Mouse (Mus musculus) cortical plate, adult 2 months (tissue): Measurements from ENCODE around the gene Bbs9. TPM values are rescaled to one million over a fixed set of nuclear protein-coding genes. Genes with fewer than 3 reads are reported as not detected.
A peak's percentile ranks its signal among the peaks of the same experiment; 100 is the strongest.

Source experiments
- H3K27ac ChIP-seq: fragments of 200-500 bp; 2 replicates; pipeline ENCODE4 v1.5.1; 2012; ENCODE audit warnings: low read length, control low read depth, inconsistent platforms; ENCODE audit not compliant: insufficient read depth
- H3K4me1 ChIP-seq: fragments of 200-500 bp; 2 replicates; pipeline ENCODE4 v1.6.1; 2011; ENCODE audit warnings: low read length; ENCODE audit not compliant: control insufficient read depth, insufficient read depth
- H3K4me3 ChIP-seq: fragments of 200-500 bp; 2 replicates; pipeline ENCODE4 v1.5.1; 2011; ENCODE audit warnings: mild to moderate bottlenecking, low read length, control low read depth; ENCODE audit not compliant: insufficient read depth
- CTCF ChIP-seq: fragments of 200-500 bp; IDR thresholded peaks from 2 replicates; pipeline ENCODE4 v1.5.1; 2011; ENCODE audit warnings: mild to moderate bottlenecking, control low read depth, low read length; ENCODE audit not compliant: insufficient read depth; ENCODE audit errors: extremely low read depth
- POLR2A ChIP-seq: fragments of 200-500 bp; IDR thresholded peaks from 2 replicates; pipeline ENCODE4 v1.6.1; 2011; ENCODE audit warnings: mild to moderate bottlenecking, low read length, control low read depth; ENCODE audit not compliant: insufficient read depth; ENCODE audit errors: extremely low read depth
- polyA plus RNA-seq: library from polyadenylated mRNA; depleted of rRNA; stranded (reverse); fragments of >200 nt; gene quantifications from 2 replicates; pipeline ENCODE4 v1.2.3, GENCODE M21; 2012; rRNA removed

The Bbs9 gene
- 17.9 and 18.5 TPM in 2 replicates for polyA plus RNA-seq

DNA sequence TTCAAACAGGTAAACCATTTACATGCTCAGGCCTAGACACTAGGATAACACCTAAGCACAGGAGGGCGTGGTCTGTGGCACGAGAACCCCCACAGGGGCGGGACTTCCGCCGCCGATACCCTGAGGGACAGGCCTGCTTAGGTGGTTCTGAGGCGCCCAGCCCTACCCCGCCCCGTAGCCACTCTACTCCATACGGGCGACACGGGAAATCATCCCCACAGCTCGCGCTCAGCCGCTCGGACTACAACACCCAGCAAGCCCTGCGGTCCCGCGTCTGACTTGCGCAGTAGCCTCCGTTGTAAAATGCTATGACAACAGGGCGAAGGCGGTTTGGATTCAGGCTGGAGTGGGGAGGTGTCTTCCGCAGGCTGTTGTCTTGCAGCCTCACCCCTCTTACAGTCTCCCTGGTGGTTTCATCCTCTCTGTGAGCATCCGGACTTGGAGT, at the start of gene Bbs9:
Gene Bbs9 (plus strand): TSS at position 292 of the 445 bp plus-strand sequence.
- Histone ChIP-seq H3K4me1 (peaks cover 2% of the 10 kb centered on the region), H3K4me3 (peak within 1 kb of the TSS; percentile 63), H3K27ac (no peak within 1 kb of the TSS)
- TF ChIP-seq POLR2A (peak; percentile 87), CTCF (no peak)

DNA sequence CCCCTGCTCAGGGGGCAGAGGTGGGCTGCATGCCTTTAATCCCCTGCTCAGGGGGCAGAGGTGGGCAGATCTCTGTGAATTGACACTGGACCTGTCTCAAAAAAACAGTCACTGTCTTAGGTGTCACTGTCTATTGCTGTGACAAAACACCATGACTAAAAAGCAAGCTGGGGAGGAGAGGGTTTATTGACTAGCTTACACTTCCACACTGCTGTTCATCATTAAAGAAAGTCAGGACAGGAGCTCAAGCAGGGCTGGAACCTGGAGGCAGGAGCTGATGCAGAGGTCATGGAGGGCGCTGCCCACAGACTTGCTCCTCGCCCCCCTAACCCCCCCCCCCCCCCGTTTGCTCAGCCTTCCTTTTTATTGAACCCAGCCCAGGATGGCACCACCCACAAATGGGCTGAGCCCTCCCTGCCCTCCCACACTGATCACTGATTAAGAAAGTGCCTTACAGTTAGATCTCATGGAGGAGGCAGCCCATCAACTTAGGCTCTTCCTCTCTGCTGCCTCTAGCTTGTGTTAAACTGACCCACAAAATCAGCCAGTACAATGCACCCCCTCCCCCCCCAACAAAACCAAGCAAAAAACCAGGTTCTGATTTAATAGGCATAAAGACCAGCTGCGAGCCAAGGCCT, 47.4 kb upstream of the Bbs9 start:
- H3K4me3 ChIP-seq: no peak overlapping the region
- H3K4me1 ChIP-seq: no peaks in the 10 kb centered on the region
- no peak for TF ChIP-seq CTCF
- TF ChIP-seq POLR2A: no peak
- no peak overlapping the region for H3K27ac ChIP-seq

DNA sequence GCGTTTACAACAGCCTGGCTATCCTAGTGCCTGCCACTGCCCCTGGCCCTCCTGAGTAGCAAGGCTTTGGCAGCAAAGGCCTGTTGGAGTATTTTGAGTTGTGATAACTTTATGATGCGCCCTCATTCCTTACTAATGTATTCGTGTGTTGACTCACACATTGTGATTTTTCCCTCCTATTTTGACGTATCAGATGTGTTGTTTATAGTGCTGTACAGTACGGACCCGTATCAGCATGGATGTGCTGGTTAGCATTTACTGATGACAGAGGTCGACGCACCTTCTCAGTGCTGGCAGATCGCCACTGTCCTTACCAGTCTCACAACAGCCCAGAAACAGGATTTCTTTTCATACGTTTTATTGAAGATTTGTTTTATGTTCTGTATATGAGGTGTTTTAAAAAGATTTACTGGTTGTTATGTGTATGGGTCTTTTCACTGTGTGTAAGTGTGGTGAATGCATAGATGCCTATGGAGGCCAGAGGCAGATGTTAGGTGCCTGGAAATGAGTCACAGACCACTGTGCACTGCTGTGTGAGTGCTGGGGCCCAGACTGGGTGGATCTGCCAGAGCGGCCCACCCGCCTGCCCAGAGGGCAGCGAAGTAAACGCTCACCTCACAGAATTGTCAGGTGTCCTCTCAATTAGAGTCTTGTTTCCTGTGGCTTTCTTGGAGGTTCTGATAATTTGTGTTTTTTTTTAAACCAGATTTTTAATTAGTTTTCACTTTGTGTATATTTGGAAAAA, 46.7 kb upstream of the Bbs9 start:
- no peak overlapping the region for H3K27ac ChIP-seq
- H3K4me3 ChIP-seq: no peak overlapping the region
- TF ChIP-seq POLR2A (no peak), CTCF (no peak)
- no peaks in the 10 kb centered on the region for H3K4me1 ChIP-seq

DNA sequence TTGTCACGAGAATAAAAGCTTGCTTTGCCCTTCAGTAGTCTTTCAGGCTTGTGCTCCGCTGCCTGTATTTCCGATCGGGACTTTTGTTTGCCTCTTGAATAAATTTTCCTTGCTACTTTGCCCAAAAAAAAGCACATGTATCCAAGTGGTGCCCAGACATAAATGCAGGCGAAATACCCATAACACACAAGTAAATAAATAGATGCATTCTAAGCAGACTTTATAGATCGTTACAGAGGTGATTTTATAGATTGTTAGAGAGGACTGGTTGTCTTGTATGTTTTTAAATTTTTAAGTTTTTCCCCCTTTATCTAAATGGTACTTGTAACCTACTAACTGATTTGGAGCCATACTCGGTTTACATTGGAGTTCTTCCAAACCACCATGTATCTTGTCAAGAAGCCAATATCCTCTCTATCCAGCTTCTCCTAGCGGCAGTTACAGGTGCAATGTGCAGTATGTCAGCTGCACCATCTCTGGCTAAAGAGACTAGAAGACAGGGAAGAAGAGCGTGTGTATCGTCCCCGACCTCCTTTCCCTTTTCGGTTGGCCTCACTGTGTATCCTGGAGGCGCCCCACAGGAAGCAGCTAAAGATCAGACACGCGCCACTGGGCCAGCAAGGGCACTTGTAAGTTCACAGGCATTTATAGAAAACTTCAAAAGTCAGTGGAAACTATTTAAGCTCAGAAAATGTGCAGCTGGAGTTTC, 45.8 kb upstream of the Bbs9 start:
- Histone ChIP-seq H3K27ac (no peak overlapping the region), H3K4me3 (no peak overlapping the region), H3K4me1 (no peaks in the 10 kb centered on the region)
- TF ChIP-seq CTCF (no peak), POLR2A (no peak)

DNA sequence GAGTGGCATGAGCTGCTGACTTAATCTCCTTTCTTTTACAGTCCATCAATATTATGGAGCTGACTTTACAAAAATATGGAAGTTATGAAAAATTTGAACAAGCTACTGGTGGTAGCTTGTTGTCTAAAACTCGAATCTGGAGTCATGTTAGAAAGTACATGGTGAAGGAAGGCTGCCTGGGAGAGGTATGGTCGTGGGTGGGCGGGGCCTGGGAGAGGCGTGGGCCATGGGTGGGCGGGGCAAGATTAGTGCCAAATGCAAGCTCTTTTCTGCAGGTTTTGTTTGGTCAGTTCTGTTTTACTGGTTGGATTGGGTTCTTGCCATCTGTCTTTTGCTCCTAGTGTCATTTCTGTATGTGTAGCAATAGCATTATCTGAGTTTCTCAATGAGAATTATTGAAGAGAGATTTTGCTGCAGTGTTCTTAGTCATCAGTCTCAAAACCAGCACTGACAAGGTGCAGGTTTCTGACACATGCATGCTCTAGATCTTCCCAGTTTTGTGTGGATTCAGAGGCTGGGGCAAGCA, 45.1 kb upstream of the Bbs9 start:
- no peak for TF ChIP-seq POLR2A
- TF ChIP-seq CTCF: no peak
- H3K4me1 ChIP-seq: no peaks in the 10 kb centered on the region
- H3K27ac ChIP-seq: no peak overlapping the region
- no peak overlapping the region for H3K4me3 ChIP-seq

DNA sequence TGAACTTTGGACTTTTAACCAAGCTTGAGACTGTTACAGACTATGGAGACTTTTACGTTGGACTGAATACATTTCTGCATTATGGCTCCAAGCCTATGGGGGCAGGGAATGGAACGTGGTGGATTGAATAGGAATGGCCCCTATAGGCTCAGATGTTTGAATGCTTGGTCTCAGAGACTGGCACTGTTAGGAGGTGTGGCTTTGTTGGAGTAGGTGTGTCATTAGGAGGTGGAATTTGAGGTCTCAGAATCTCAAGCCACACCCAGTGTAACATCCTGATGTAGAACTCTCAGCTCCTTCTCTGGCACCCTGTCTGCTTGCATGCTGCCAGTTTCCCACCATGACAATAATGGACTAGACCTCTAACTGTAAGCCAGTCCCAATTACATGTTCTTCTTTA, 42.3 kb upstream of the Bbs9 start:
- Histone ChIP-seq H3K4me3 (no peak overlapping the region), H3K27ac (no peak overlapping the region), H3K4me1 (no peaks in the 10 kb centered on the region)
- TF ChIP-seq POLR2A (no peak), CTCF (no peak)

DNA sequence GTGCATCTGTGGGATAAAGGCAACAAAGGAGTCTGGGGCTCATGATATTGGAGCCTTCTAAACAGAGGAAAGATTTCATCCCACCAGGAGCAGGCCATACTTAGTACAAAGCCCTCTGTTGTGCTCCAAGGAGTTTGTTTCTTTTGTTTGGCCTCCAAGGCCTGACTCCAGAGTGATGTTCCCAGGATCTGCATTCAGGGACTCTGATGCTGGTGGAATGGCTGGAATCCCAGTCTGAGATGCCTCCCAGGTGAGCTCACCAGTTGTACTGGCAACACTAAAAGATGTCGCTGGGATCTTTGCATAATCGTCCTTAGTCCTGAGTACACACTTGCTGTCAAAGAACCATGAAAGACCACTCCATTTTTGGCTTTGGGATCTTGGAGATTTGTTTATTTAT, 41.4 kb upstream of the Bbs9 start:
- Histone ChIP-seq H3K4me3 (no peak overlapping the region), H3K4me1 (no peaks in the 10 kb centered on the region), H3K27ac (no peak overlapping the region)
- TF ChIP-seq POLR2A: no peak
- TF ChIP-seq CTCF: no peak

DNA sequence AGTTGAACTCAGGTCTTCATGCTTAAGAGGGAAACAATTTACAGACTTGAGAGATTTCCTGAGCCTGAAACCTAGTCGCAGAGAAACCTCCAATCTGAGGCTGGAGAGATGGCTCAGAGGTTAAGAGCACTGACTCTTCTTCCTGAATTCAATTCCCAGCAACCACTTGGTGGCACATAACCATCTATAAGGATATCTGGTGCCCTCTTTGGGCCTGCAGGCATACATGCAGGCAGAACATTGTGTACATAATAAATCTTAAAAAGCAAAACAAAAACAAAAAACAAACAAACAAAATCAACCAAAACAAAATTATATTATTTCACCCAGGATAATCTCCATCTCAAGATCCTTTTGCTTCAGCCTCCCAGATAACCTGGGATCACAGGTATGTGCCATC, 36.7 kb upstream of the Bbs9 start:
- no peak overlapping the region for H3K4me3 ChIP-seq
- TF ChIP-seq POLR2A: no peak
- TF ChIP-seq CTCF: no peak
- no peak overlapping the region for H3K27ac ChIP-seq
- no peaks in the 10 kb centered on the region for H3K4me1 ChIP-seq

DNA sequence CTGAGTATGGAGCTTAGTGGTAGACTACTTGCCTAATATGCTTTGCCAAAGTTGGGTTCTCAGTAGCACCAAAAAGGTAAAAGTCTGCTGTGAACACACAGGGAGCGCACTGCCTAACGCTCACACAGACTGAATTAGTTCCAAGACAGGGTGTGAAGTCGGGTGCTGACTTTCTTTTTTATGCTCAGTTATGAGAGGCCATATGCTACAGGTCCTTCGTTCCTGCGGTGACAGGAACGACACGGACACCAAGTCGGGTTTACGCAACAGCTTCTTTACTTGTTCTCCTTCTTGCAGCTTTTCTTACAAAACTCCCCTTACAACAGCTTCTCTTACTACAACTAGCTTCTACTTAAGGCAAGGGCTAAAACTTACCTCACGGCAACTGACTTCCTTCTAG, 32.4 kb upstream of the Bbs9 start:
- H3K27ac ChIP-seq: no peak overlapping the region
- no peak for TF ChIP-seq POLR2A
- TF ChIP-seq CTCF: no peak
- no peaks in the 10 kb centered on the region for H3K4me1 ChIP-seq
- no peak overlapping the region for H3K4me3 ChIP-seq
